Mouse (Mus musculus): ENCODE data around the gene Ddx52. TPM values are rescaled to one million over a fixed set of nuclear protein-coding genes. Genes with fewer than 3 reads are reported as not detected.

Gene Ddx52
- total RNA-seq, 2 experiments from 2014 or later: 20.0 to 21.7 TPM

Other genes starting within 250 kb of the Ddx52 start
- gene Wfdc17, start 238.1 kb upstream of the Ddx52 start, total RNA-seq (2021): 1 to 10 TPM in 1 of 2 experiments, under 1 TPM in 1; 0.59 to 2.2 TPM
- not detected for gene Wfdc18, start 233.0 kb upstream of the Ddx52 start, total RNA-seq (2021)
- 1 to 10 TPM in 1 of 2 experiments, not detected in 1; 1.1 TPM for gene Wfdc21, start 195.1 kb upstream of the Ddx52 start, total RNA-seq (2021)
- 10 to 100 TPM; 11.3 to 14.6 TPM for gene Heatr6, start 188.4 kb upstream of the Ddx52 start, total RNA-seq (2021)
- not detected for gene Hnf1b, start 92.0 kb upstream of the Ddx52 start, total RNA-seq (2021)
- gene Synrg, start 22.4 kb downstream of the Ddx52 start, total RNA-seq (2021): 10 to 100 TPM; 48.4 to 49.2 TPM
- gene Dusp14, start 127.2 kb downstream of the Ddx52 start, total RNA-seq (2021): 10 to 100 TPM in 1 of 2 experiments, 1 to 10 TPM in 1; 6.0 to 14.0 TPM
- 10 to 100 TPM; 12.0 to 17.7 TPM for gene Tada2a, start 187.5 kb downstream of the Ddx52 start, total RNA-seq (2021)
- gene Acaca, start 187.6 kb downstream of the Ddx52 start, total RNA-seq (2021): 100 to 1,000 TPM; 441 to 587 TPM
- not detected for gene Gm11437, start 225.4 kb downstream of the Ddx52 start, total RNA-seq (2021)

Measured in adrenal gland, postnatal 36 days (tissue).